Mouse (Mus musculus) forebrain, embryonic 14.5 days (tissue): ENCODE data around the gene Pick1. TPM values are rescaled to one million over a fixed set of nuclear protein-coding genes. Genes with fewer than 3 reads are reported as not detected.

Experiments used
- polyA plus RNA-seq: library from polyadenylated mRNA; unstranded; fragments of >200 nt; fragmentation: Nextera tagmentation; extraction: Ambion mirVana; gene quantifications from 2 replicates; pipeline ENCODE4 v1.2.1, GENCODE M21; 2014

The Pick1 gene
- polyA plus RNA-seq, 1 experiment from 2014 or later: 36.9 TPM

Other genes starting within 250 kb of the Pick1 start
- 155 and 238 TPM in 2 replicates for gene H1f0, start 200.7 kb upstream of the Pick1 start, polyA plus RNA-seq
- gene Galr3, start 187.3 kb upstream of the Pick1 start, polyA plus RNA-seq: not detected in 2 replicates
- gene Ankrd54, start 166.3 kb upstream of the Pick1 start, polyA plus RNA-seq: 51.3 and 53.3 TPM in 2 replicates
- gene Eif3l, start 154.0 kb upstream of the Pick1 start, polyA plus RNA-seq: 191 and 209 TPM in 2 replicates
- gene Micall1, start 120.3 kb upstream of the Pick1 start, polyA plus RNA-seq: 5.7 and 6.3 TPM in 2 replicates
- 319 and 356 TPM in 2 replicates for gene Polr2f, start 88.2 kb upstream of the Pick1 start, polyA plus RNA-seq
- gene 1700088E04Rik, start 87.9 kb upstream of the Pick1 start, polyA plus RNA-seq: 14.8 and 17.1 TPM in 2 replicates
- gene Sox10, start 63.9 kb upstream of the Pick1 start, polyA plus RNA-seq: 0.89 and 1.9 TPM in 2 replicates
- gene Gm49486, start 218 bp downstream of the Pick1 start, polyA plus RNA-seq: 0.69 and 0.98 TPM in 2 replicates
- gene Slc16a8, start 25.6 kb downstream of the Pick1 start, polyA plus RNA-seq: 0.60 and 0.83 TPM in 2 replicates
- 1.4 and 2.6 TPM in 2 replicates for gene Baiap2l2, start 56.4 kb downstream of the Pick1 start, polyA plus RNA-seq
- gene Pla2g6, start 99.2 kb downstream of the Pick1 start, polyA plus RNA-seq: 14.0 and 18.9 TPM in 2 replicates
- 0.72 and 1.6 TPM in 2 replicates for gene Maff, start 117.4 kb downstream of the Pick1 start, polyA plus RNA-seq
- gene Tmem184b, start 174.4 kb downstream of the Pick1 start, polyA plus RNA-seq: 20.3 and 30.6 TPM in 2 replicates
- gene Csnk1e, start 226.4 kb downstream of the Pick1 start, polyA plus RNA-seq: 114 and 158 TPM in 2 replicates